Mouse (Mus musculus): ENCODE results near the gene Bard1. TPM values are rescaled to one million over a fixed set of nuclear protein-coding genes. Genes with fewer than 3 reads are reported as not detected.
A peak's percentile ranks its signal among the peaks of the same experiment; 100 is the strongest.

Bard1 gene
- polyA plus RNA-seq, 1 experiment from 2014 or later: 2.5 TPM

DNA sequence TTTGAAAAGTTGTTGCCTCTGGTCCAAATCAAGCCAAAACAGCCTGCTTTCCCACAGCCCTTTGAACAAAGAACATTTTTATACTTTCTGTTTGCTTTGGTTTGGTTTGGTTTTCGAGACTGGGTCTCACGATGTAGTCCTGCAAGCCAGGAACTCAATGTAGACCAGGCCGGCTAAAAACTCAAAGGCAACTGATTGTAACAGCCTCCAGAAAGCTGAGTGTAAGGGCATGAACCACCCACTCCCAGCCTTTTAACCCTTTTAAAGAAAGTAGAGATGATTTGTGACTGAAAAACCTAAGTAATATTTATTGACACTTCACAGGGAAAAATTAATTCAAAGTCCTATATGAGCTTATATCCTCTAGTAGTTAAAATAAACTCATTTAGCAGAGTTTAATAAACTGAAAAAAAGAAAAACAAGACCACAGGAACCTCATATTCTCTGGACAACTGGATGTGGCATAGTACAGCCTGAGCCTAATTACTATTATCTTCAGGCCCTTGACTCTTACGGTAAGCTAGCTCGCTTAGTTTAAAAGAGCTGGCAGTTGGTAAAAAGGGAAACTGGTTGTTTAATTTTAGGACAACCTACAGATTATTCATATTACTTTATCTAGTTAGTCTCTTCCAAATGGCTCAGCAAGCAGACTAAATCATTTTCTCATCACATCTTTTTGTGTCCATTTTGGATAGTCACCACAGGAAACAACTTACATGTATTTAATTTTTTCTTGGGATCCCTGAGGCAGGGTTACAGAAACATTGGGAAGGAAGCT is 2.2 kb downstream of the Bard1 start:
- 21% methylated on average over 5 of the region's 5 CpGs for WGBS (ENCODE audit: insufficient replicate concordance)
- no peaks in the 10 kb centered on the region for H3K27me3 ChIP-seq
- peak overlapping the region; percentile 99 for H3K4me3 ChIP-seq (replicated peaks)
- ATAC-seq (ENCODE audit: insufficient read depth): no peak
- H3K4me1 ChIP-seq (replicated peaks): peaks cover 68% of the 10 kb centered on the region
- no peaks in the 10 kb centered on the region for H3K9me3 ChIP-seq (replicated peaks)
- H3K9ac ChIP-seq: peak overlapping the region; percentile 54
- H3K27ac ChIP-seq (replicated peaks): peak overlapping the region; percentile 72
- peak overlapping the region; percentile 73 for H3K4me2 ChIP-seq
- peaks cover 5% of the 10 kb centered on the region; the same call in 1 of the 2 replicates for H3K36me3 ChIP-seq (replicated peaks)

DNA sequence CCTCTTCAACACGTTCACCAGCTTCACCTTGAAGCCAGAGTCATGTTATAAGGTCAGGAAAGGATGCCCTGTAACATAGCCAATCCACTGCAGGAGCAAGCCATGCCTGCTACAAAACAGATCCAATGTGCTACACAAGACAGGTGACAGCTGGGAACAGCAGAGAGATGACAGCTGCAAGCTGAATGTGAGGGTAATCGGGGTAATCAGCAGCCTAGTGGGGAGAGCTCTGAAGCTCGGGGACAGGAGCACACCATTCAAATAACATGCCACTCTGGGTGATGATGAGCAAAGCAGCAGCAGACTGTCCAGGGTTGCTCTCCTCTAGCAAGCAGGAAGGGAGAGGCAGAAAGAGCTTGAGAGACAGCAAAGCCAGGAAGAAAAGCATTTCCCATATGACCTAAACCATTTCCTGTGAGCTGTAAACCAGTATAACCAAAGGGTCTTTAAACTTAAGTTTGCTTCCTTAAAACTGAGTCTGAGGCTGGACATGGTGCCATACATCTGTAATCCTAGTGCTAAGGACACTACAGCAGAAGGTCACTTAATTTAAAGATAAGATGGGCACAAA is 2.9 kb downstream of the Bard1 start:
- Histone ChIP-seq H3K9me3 (replicated peaks) (no peaks in the 10 kb centered on the region), H3K4me2 (peak overlapping the region; percentile 73), H3K36me3 (replicated peaks) (peaks cover 10% of the 10 kb centered on the region), H3K4me3 (replicated peaks) (peak overlapping the region; percentile 99), H3K9ac (peak overlapping the region; percentile 52), H3K4me1 (replicated peaks) (peaks cover 66% of the 10 kb centered on the region), H3K27ac (replicated peaks) (peak overlapping the region; percentile 72), H3K27me3 (no peaks in the 10 kb centered on the region)
- no peak for ATAC-seq (ENCODE audit: insufficient read depth)
- WGBS (ENCODE audit: insufficient replicate concordance): 24% methylated on average over 3 of the region's 3 CpGs

DNA sequence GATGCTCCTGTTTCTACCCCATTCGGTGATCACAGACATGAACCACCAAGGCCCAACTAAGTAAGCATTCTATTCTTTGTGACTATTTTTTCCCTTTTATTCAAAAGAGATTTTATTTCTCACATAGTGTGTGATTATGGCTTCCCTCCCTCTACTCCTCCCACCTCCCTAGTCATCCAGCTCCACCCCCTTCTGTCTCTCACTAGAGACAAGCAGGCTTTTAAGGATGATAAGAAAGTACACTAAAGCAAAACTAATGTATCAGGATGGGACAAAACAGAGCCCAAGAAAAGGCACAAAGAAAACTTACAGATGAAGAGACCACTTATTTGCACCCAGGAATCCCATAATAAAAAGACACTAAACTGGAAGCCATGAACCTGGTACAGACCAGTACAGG is 6.9 kb downstream of the Bard1 start:
- H3K27ac ChIP-seq (replicated peaks): peak overlapping the region; percentile 66
- ATAC-seq (ENCODE audit: insufficient read depth): peak; percentile 62; the same call in 1 of the 2 replicates
- no peaks in the 10 kb centered on the region for H3K9me3 ChIP-seq (replicated peaks)
- H3K4me2 ChIP-seq: peak overlapping the region; percentile 8; the same call in 1 of the 2 replicates
- H3K27me3 ChIP-seq: no peaks in the 10 kb centered on the region
- H3K36me3 ChIP-seq (replicated peaks): peaks cover 11% of the 10 kb centered on the region
- H3K9ac ChIP-seq: no peak overlapping the region
- peaks cover 62% of the 10 kb centered on the region for H3K4me1 ChIP-seq (replicated peaks)
- no peak overlapping the region for H3K4me3 ChIP-seq (replicated peaks)
- 76% methylated on average over 1 of the region's 1 CpGs for WGBS (ENCODE audit: insufficient replicate concordance)

DNA sequence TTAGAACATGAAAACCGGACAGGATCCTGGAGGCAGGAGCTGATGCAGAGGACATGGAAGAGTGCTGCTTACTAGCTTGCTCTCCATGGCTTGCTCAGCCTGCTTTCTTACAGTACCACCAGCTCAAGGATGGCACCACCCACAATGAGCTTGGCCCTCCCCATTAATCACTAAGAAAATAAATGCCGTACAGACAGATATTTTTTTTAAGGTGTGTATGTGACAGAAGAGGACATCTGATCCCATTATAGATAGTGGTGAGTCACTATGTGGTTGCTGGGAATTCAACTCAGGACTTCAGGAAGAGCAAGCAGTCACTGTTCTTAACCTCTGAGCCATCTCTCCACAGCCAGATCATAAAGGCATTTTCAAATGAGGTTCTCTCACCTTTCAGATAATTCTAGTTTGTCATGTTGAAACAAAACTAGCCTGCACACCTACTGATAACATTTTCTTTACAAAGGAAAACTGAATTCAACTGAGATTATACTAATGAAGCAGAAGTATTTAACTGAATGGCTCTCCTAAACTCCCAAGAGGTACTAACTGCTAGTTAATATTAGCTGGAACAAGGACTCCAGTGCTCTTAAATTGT is 7.6 kb downstream of the Bard1 start:
- Histone ChIP-seq H3K27me3 (no peaks in the 10 kb centered on the region), H3K36me3 (replicated peaks) (peaks cover 11% of the 10 kb centered on the region), H3K9ac (no peak overlapping the region), H3K27ac (replicated peaks) (0 out of 2 replicates have a peak overlapping the region, but pooled peaks have one; percentile 6), H3K4me1 (replicated peaks) (peaks cover 56% of the 10 kb centered on the region), H3K9me3 (replicated peaks) (no peaks in the 10 kb centered on the region), H3K4me2 (peak overlapping the region; percentile 13; the same call in 1 of the 2 replicates), H3K4me3 (replicated peaks) (no peak overlapping the region)
- ATAC-seq (ENCODE audit: insufficient read depth): no peak
- 72% methylated on average over 2 of the region's 2 CpGs for whole genome bisulfite sequencing (ENCODE audit: insufficient replicate concordance)

DNA sequence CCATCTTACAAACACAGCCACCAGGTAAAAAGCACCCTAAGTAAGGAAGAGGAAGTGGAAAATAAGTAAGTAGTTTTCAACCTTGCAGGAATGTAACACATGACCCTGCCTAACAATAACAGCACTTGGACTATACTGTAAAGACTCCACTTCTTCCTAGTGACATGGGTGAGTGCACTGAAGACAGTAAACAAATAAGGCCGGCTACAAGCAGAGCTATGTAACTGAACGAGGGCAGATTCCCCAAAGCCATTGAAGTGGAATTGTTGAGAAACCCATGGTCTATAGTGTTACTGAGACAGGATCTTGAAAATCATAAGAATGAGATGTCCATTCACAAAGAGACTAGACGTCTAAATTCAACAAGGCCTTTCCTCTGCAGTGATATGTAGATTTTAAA is 27.3 kb downstream of the Bard1 start:
- Histone ChIP-seq H3K9ac (no peak overlapping the region), H3K4me1 (replicated peaks) (peaks cover 22% of the 10 kb centered on the region), H3K36me3 (replicated peaks) (peaks cover 30% of the 10 kb centered on the region), H3K27ac (replicated peaks) (no peak overlapping the region), H3K4me2 (no peak overlapping the region), H3K9me3 (replicated peaks) (no peaks in the 10 kb centered on the region), H3K4me3 (replicated peaks) (no peak overlapping the region), H3K27me3 (no peaks in the 10 kb centered on the region)
- no peak for ATAC-seq (ENCODE audit: insufficient read depth)
- WGBS (ENCODE audit: insufficient replicate concordance): 66% methylated on average over 3 of the region's 3 CpGs

DNA sequence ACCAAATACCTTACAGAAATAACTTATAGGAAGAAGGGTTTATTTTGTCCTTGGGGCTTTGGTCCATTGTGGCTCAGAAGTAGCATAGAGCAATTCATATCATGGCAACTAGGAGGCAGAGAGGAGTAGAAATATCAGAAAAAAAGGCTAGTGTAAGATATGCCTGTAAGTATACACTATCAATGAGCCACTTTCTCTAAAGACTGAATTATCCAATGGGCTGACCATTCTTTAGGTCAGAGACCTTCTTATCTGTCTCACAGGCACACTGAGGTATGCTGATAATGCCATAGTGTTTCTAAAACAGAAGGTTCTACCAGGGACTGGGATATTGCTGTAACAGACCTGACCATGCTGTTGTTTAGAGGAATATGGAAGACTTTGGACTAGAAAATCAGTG is 32.2 kb downstream of the Bard1 start:
- ATAC-seq (ENCODE audit: insufficient read depth): peak; percentile 81
- peaks cover 44% of the 10 kb centered on the region for H3K36me3 ChIP-seq (replicated peaks)
- no peak overlapping the region for H3K9ac ChIP-seq
- no peaks in the 10 kb centered on the region for H3K9me3 ChIP-seq (replicated peaks)
- no peak overlapping the region for H3K27ac ChIP-seq (replicated peaks)
- H3K4me2 ChIP-seq: no peak overlapping the region
- H3K4me1 ChIP-seq (replicated peaks): peaks cover 28% of the 10 kb centered on the region
- no peaks in the 10 kb centered on the region for H3K27me3 ChIP-seq
- no peak overlapping the region for H3K4me3 ChIP-seq (replicated peaks)

DNA sequence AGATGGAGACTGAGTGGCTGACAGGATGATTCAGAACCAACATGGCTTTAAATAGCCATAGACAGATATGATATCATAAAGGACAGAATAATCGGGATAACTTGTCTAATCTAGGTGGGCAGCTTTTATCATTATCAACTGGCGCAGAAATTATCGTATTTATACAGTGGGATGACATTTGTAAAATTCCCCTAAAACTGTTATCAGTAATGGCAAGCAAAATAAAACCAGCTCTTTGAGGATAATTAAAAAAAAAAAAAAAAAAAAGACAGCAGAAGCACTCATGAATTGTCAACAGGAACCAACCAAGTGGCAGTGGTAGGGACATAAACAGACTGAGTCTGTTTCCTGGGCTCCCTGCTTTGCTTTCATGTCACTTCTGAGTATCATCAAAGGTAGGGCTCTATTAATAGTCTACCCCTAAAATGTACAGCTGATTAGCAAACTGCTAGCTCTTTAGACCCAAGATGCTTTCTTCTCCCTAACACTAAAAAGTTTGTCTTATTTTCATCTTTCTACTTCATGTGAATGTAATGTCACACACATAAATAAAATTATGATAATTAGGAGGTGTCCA is 34.1 kb downstream of the Bard1 start:
- peaks cover 44% of the 10 kb centered on the region for H3K36me3 ChIP-seq (replicated peaks)
- WGBS (ENCODE audit: insufficient replicate concordance): 62% methylated on average over 3 of the region's 3 CpGs
- no peak for ATAC-seq (ENCODE audit: insufficient read depth)
- peaks cover 28% of the 10 kb centered on the region for H3K4me1 ChIP-seq (replicated peaks)
- H3K27ac ChIP-seq (replicated peaks): no peak overlapping the region
- no peak overlapping the region for H3K4me2 ChIP-seq
- no peaks in the 10 kb centered on the region for H3K9me3 ChIP-seq (replicated peaks)
- H3K27me3 ChIP-seq: no peaks in the 10 kb centered on the region
- H3K4me3 ChIP-seq (replicated peaks): no peak overlapping the region
- H3K9ac ChIP-seq: no peak overlapping the region

DNA sequence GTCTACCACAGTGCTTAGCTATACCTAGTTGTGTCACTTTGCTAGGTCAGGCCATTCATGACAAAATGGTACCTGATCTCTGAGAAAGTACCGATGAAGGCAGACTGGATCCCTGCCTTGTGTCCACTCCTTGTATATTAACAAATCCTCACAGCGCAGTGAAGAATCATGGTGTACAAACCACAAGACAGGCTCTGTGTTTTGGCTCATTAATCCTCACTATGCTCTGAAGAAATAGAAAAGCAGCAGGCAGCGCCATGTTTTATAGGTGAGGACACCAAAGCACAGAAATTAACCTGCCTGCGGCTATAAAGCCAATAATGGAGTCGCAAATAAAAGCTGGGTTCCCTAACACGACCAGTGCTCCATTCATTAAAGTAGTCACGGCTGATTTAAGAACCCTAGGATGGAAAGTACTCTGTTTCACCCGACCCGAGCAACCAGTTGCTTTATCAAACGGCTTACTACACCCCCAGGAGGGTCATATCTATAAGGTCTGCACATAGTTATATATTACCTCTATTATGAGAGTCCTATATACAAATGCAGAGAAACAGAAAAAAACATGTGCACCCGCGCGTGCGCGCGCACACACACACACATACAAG is 39.0 kb downstream of the Bard1 start:
- Histone ChIP-seq H3K9me3 (replicated peaks) (no peaks in the 10 kb centered on the region), H3K27ac (replicated peaks) (no peak overlapping the region), H3K4me2 (no peak overlapping the region), H3K4me1 (replicated peaks) (no peaks in the 10 kb centered on the region; the same call in 1 of the 2 replicates), H3K9ac (no peak overlapping the region), H3K36me3 (replicated peaks) (peaks cover 58% of the 10 kb centered on the region), H3K4me3 (replicated peaks) (no peak overlapping the region), H3K27me3 (no peaks in the 10 kb centered on the region)
- no peak for ATAC-seq (ENCODE audit: insufficient read depth)
- 90% methylated on average over 16 of the region's 16 CpGs for WGBS (ENCODE audit: insufficient replicate concordance)

DNA sequence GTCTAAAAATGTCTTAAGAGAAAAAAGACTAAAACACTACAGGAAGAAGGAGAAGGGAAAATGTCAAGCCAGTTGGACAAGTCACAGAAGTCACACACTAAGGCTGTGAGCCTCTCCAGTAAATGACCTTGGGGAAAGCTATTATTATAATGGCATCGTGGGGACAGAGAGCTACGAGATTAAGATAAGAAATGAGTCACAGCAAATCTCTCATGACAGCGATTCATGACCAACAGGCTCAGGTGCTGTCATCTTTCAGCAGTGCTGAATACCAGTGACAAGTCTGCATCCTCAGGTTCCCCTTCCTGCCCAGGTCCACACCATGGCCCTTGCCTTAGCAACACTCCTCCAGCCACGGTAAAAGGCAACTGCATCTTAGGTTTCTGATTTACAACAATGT is 46.8 kb downstream of the Bard1 start:
- Histone ChIP-seq H3K4me2 (no peak overlapping the region), H3K27me3 (no peaks in the 10 kb centered on the region), H3K9ac (no peak overlapping the region), H3K4me3 (replicated peaks) (no peak overlapping the region), H3K4me1 (replicated peaks) (no peaks in the 10 kb centered on the region), H3K27ac (replicated peaks) (no peak overlapping the region), H3K9me3 (replicated peaks) (no peaks in the 10 kb centered on the region), H3K36me3 (replicated peaks) (peaks cover 51% of the 10 kb centered on the region)
- no peak for ATAC-seq (ENCODE audit: insufficient read depth)
- 44% methylated on average over 4 of the region's 4 CpGs for WGBS (ENCODE audit: insufficient replicate concordance)

DNA sequence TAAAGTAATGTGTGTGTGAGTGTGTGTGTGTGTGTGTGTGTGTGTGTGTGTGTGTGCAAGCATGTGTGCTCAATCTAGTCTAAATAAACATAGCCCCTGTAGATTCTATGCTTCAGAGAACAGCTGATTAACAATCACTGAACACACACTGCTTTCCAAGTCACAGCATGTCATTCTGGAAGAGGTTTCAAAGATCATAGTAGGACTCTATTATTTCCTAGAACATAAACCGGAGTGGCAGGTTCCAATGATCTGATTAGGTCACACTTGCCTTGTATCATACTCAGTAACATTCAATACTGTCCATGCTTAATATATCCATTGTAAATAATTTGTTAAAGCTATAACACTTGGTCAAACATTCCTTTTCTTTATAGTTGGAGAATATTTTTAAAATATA is 47.5 kb downstream of the Bard1 start:
- no peak overlapping the region for H3K4me3 ChIP-seq (replicated peaks)
- H3K27me3 ChIP-seq: no peaks in the 10 kb centered on the region
- H3K9me3 ChIP-seq (replicated peaks): no peaks in the 10 kb centered on the region
- no peak overlapping the region for H3K4me2 ChIP-seq
- H3K9ac ChIP-seq: no peak overlapping the region
- no peak for ATAC-seq (ENCODE audit: insufficient read depth)
- WGBS (ENCODE audit: insufficient replicate concordance): 79% methylated on average over 1 of the region's 1 CpGs
- no peaks in the 10 kb centered on the region for H3K4me1 ChIP-seq (replicated peaks)
- peaks cover 52% of the 10 kb centered on the region for H3K36me3 ChIP-seq (replicated peaks)
- no peak overlapping the region for H3K27ac ChIP-seq (replicated peaks)

DNA sequence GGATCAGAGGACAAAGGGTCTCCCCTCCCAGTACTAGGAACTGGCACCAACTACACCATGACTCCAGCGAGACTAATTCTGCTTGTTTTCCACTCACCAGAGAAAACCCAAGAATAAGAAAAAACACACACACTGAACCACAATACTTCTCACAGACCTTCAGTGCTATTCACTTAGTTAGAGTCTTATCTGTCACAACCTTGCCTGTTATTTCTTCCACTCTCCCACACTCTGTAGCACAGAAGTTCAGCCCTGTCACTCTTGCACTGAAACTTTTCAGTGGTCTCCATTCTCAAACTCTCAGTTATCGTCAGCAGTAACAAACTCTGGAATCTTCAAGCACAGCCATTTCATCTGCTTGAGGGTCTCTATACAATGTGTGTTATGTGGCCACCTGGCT is 50.2 kb downstream of the Bard1 start:
- Histone ChIP-seq H3K4me3 (replicated peaks) (no peak overlapping the region), H3K27me3 (no peaks in the 10 kb centered on the region), H3K9me3 (replicated peaks) (no peaks in the 10 kb centered on the region), H3K36me3 (replicated peaks) (peaks cover 52% of the 10 kb centered on the region), H3K4me2 (no peak overlapping the region), H3K4me1 (replicated peaks) (no peaks in the 10 kb centered on the region), H3K27ac (replicated peaks) (no peak overlapping the region), H3K9ac (no peak overlapping the region)
- ATAC-seq (ENCODE audit: insufficient read depth): peak; percentile 37; the same call in 1 of the 2 replicates
- 50% methylated on average over 2 of the region's 2 CpGs for WGBS (ENCODE audit: insufficient replicate concordance)

Data from liver, embryonic 15.5 days (tissue).